Mouse (Mus musculus): ENCODE measurements around the gene Zfp358. TPM values are rescaled to one million over a fixed set of nuclear protein-coding genes. Genes with fewer than 3 reads are reported as not detected.

Zfp358 gene
- polyA plus RNA-seq, 2 experiments = 1.7 to 4.8 TPM

- H3K4me3 ChIP-seq (ENCODE audit: insufficient read depth in 1 of 2, low read depth in 2 of 2, low read length in 2 of 2) = peak overlapping the region; percentile 74 to 93
- 4% methylated on average over 8 of the region's 8 CpGs for WGBS (ENCODE audit: insufficient replicate concordance)
- no peak for DNase-seq (ENCODE audit: low read depth in 3 of 3, low spot score in 3 of 3)
- H3K4me1 ChIP-seq (replicated peaks; ENCODE audit: control insufficient read depth in 2 of 2, insufficient read depth in 2 of 2, low read length in 1 of 2) = peaks cover 2 to 16% of the 10 kb centered on the region in 2 experiments; a peak in 2 of 4 replicates
- TF ChIP-seq EP300 (IDR thresholded peaks at IDR 0.05; ENCODE audit: low read depth) (no peak), CTCF (IDR thresholded peaks at IDR 0.05; ENCODE audit: low read depth) (no peak)
- peak overlapping the region; percentile 79 for H3K9ac ChIP-seq (replicated peaks)
- no peak; the same call in 1 of the 2 replicates for ATAC-seq (ENCODE audit: insufficient read depth)
- H3K27ac ChIP-seq = peak overlapping the region; percentile 81
- H3K4me2 ChIP-seq (ENCODE audit: low read depth) = peak overlapping the region; percentile 79
- H3K9me3 ChIP-seq (ENCODE audit: control insufficient read depth, low read length) = no peaks in the 10 kb centered on the region
- no peaks in the 10 kb centered on the region for H3K36me3 ChIP-seq (replicated peaks; ENCODE audit: control insufficient read depth, insufficient read depth, low read depth)
- no peaks in the 10 kb centered on the region for H3K27me3 ChIP-seq (ENCODE audit: control insufficient read depth, insufficient read depth, low read length)
These were observed 6.8 kb downstream of the Zfp358 start for GRCm38 (mm10) chr8:3499751-3500150.

- under 1% methylated on average over 70 of the region's 70 CpGs for WGBS (ENCODE audit: insufficient replicate concordance)
- H3K9me3 ChIP-seq (ENCODE audit: control insufficient read depth, low read length) = no peaks in the 10 kb centered on the region
- no peaks in the 10 kb centered on the region for H3K36me3 ChIP-seq (replicated peaks; ENCODE audit: control insufficient read depth, insufficient read depth, low read depth)
- DNase-seq (ENCODE audit: low read depth in 3 of 3, low spot score in 3 of 3) (peak; percentile 95 to 96 (median 96)), ATAC-seq (ENCODE audit: insufficient read depth) (peak; percentile 90)
- H3K27me3 ChIP-seq (ENCODE audit: control insufficient read depth, insufficient read depth, low read length) = no peaks in the 10 kb centered on the region
- H3K27ac ChIP-seq = peak within 1 kb of the TSS; percentile 81
- H3K4me1 ChIP-seq (replicated peaks; ENCODE audit: control insufficient read depth in 2 of 2, insufficient read depth in 2 of 2, low read length in 1 of 2) = peaks cover 2 to 15% of the 10 kb centered on the region in 2 experiments; a peak in 2 of 4 replicates
- peak within 1 kb of the TSS; percentile 79 for H3K9ac ChIP-seq (replicated peaks)
- TF ChIP-seq CTCF (IDR thresholded peaks at IDR 0.05; ENCODE audit: low read depth) = peak; percentile 39
- peak; percentile 41; the same call in 1 of the 2 replicates for TF ChIP-seq EP300 (IDR thresholded peaks at IDR 0.05; ENCODE audit: low read depth)
- H3K4me2 ChIP-seq (ENCODE audit: low read depth) = peak within 1 kb of the TSS; percentile 79
- peak within 1 kb of the TSS; percentile 74 to 93 for H3K4me3 ChIP-seq (ENCODE audit: insufficient read depth in 1 of 2, low read depth in 2 of 2, low read length in 2 of 2)
These were observed 7.5 kb downstream of the Zfp358 start, which contains the start of gene Mcoln1 for GRCm38 (mm10) chr8:3500235-3501090. Gene Mcoln1, plus strand, starts transcription at chr8:3500457.

- Histone ChIP-seq H3K4me2 (ENCODE audit: low read depth) (no peak overlapping the region), H3K4me3 (ENCODE audit: insufficient read depth in 1 of 2, low read depth in 2 of 2, low read length in 2 of 2) (no peak overlapping the region), H3K4me1 (replicated peaks; ENCODE audit: control insufficient read depth in 2 of 2, insufficient read depth in 2 of 2, low read length in 1 of 2) (peaks cover 2 to 15% of the 10 kb centered on the region in 2 experiments; a peak in 2 of 4 replicates), H3K9me3 (ENCODE audit: control insufficient read depth, low read length) (no peaks in the 10 kb centered on the region), H3K9ac (replicated peaks) (no peak overlapping the region), H3K27ac (no peak overlapping the region), H3K36me3 (replicated peaks; ENCODE audit: control insufficient read depth, insufficient read depth, low read depth) (no peaks in the 10 kb centered on the region), H3K27me3 (ENCODE audit: control insufficient read depth, insufficient read depth, low read length) (no peaks in the 10 kb centered on the region)
- no peak for DNase-seq (ENCODE audit: low read depth in 3 of 3, low spot score in 3 of 3)
- ATAC-seq (ENCODE audit: insufficient read depth) = no peak
- 42% methylated on average over 4 of the region's 4 CpGs for WGBS (ENCODE audit: insufficient replicate concordance)
- no peak for TF ChIP-seq EP300 (IDR thresholded peaks at IDR 0.05; ENCODE audit: low read depth)
- TF ChIP-seq CTCF (IDR thresholded peaks at IDR 0.05; ENCODE audit: low read depth) = no peak
These were observed 9.3 kb downstream of the Zfp358 start for GRCm38 (mm10) chr8:3502217-3502616.

GRCm38 (mm10) chr8:3507979-3508754 lies 15.2 kb downstream of the Zfp358 start:
- ATAC-seq (ENCODE audit: insufficient read depth) (peak; percentile 36; the same call in 1 of the 2 replicates), DNase-seq (ENCODE audit: low read depth in 3 of 3, low spot score in 3 of 3) (no peak)
- peaks cover 0 to 2% of the 10 kb centered on the region in 2 experiments; a peak in 1 of 4 replicates for H3K4me1 ChIP-seq (replicated peaks; ENCODE audit: control insufficient read depth in 2 of 2, insufficient read depth in 2 of 2, low read length in 1 of 2)
- WGBS (ENCODE audit: insufficient replicate concordance) = 65% methylated on average over 6 of the region's 6 CpGs
- H3K4me2 ChIP-seq (ENCODE audit: low read depth) = no peak overlapping the region
- H3K36me3 ChIP-seq (replicated peaks; ENCODE audit: control insufficient read depth, insufficient read depth, low read depth) = no peaks in the 10 kb centered on the region; the same call in 1 of the 2 replicates
- no peaks in the 10 kb centered on the region for H3K9me3 ChIP-seq (ENCODE audit: control insufficient read depth, low read length)
- no peaks in the 10 kb centered on the region for H3K27me3 ChIP-seq (ENCODE audit: control insufficient read depth, insufficient read depth, low read length)
- TF ChIP-seq CTCF (IDR thresholded peaks at IDR 0.05; ENCODE audit: low read depth) (no peak), EP300 (IDR thresholded peaks at IDR 0.05; ENCODE audit: low read depth) (no peak)
- no peak overlapping the region for H3K9ac ChIP-seq (replicated peaks)
- no peak overlapping the region for H3K27ac ChIP-seq
- no peak overlapping the region for H3K4me3 ChIP-seq (ENCODE audit: insufficient read depth in 1 of 2, low read depth in 2 of 2, low read length in 2 of 2)
